Mouse (Mus musculus): ENCODE measurements around the gene Cdh4. TPM values are rescaled to one million over a fixed set of nuclear protein-coding genes. Genes with fewer than 3 reads are reported as not detected.

The Cdh4 gene
- polyA plus RNA-seq, 1 experiment from 2014 or later: 4.6 TPM

GRCm38 (mm10) chr2:179801042-179801441, 358.8 kb downstream of the Cdh4 start:
- Histone ChIP-seq H3K4me3 (no peak overlapping the region), H3K4me1 (peaks cover 24% of the 10 kb centered on the region), H3K27ac (no peak overlapping the region), H3K36me3 (no peaks in the 10 kb centered on the region), H3K4me2 (no peak overlapping the region; the same call in 1 of the 2 replicates), H3K27me3 (peaks cover 42% of the 10 kb centered on the region), H3K9me3 (no peaks in the 10 kb centered on the region), H3K9ac (no peak overlapping the region)
- WGBS: 24% methylated on average over 7 of the region's 7 CpGs
- ATAC-seq (ENCODE audit: insufficient number of reproducible peaks, insufficient read depth, low FRiP score, low TSS enrichment, low read depth): no peak

- Histone ChIP-seq H3K4me2 (no peak overlapping the region), H3K27ac (no peak overlapping the region), H3K9me3 (no peaks in the 10 kb centered on the region), H3K9ac (no peak overlapping the region), H3K27me3 (peaks cover 34% of the 10 kb centered on the region), H3K4me1 (peaks cover 24% of the 10 kb centered on the region), H3K36me3 (no peaks in the 10 kb centered on the region), H3K4me3 (no peak overlapping the region)
- WGBS: 78% methylated on average over 1 of the region's 1 CpGs
- no peak for ATAC-seq (ENCODE audit: insufficient number of reproducible peaks, insufficient read depth, low FRiP score, low TSS enrichment, low read depth)
Measured at GRCm38 (mm10) chr2:179802411-179802810, 360.2 kb downstream of the Cdh4 start.

- ATAC-seq (ENCODE audit: insufficient number of reproducible peaks, insufficient read depth, low FRiP score, low TSS enrichment, low read depth): no peak
- WGBS: 78% methylated on average over 5 of the region's 5 CpGs
- Histone ChIP-seq H3K27ac (no peak overlapping the region), H3K9ac (no peak overlapping the region), H3K27me3 (no peaks in the 10 kb centered on the region), H3K9me3 (no peaks in the 10 kb centered on the region), H3K4me2 (no peak overlapping the region), H3K4me3 (no peak overlapping the region), H3K36me3 (no peaks in the 10 kb centered on the region), H3K4me1 (peaks cover 3% of the 10 kb centered on the region; the same call in 1 of the 2 replicates)
Measured at GRCm38 (mm10) chr2:179811086-179811485, 368.9 kb downstream of the Cdh4 start.

GRCm38 (mm10) chr2:179813035-179813827, 371.0 kb downstream of the Cdh4 start:
- Histone ChIP-seq H3K4me3 (no peak overlapping the region), H3K4me1 (peaks cover 3% of the 10 kb centered on the region; the same call in 1 of the 2 replicates), H3K9me3 (no peaks in the 10 kb centered on the region), H3K4me2 (no peak overlapping the region), H3K36me3 (no peaks in the 10 kb centered on the region), H3K27ac (no peak overlapping the region), H3K9ac (no peak overlapping the region), H3K27me3 (peaks cover 5% of the 10 kb centered on the region)
- ATAC-seq (ENCODE audit: insufficient number of reproducible peaks, insufficient read depth, low FRiP score, low TSS enrichment, low read depth): peak; percentile 46; the same call in 1 of the 2 replicates
- 61% methylated on average over 11 of the region's 11 CpGs for WGBS

- no peak overlapping the region for H3K9ac ChIP-seq
- H3K27me3 ChIP-seq: peaks cover 19% of the 10 kb centered on the region; the same call in 1 of the 2 replicates
- no peak overlapping the region for H3K4me3 ChIP-seq
- 0 out of 2 replicates have a peak, but pooled peaks cover 3% of the 10 kb centered on the region for H3K4me1 ChIP-seq
- no peak overlapping the region for H3K27ac ChIP-seq
- no peak for ATAC-seq (ENCODE audit: insufficient number of reproducible peaks, insufficient read depth, low FRiP score, low TSS enrichment, low read depth)
- H3K4me2 ChIP-seq: peak overlapping the region; percentile 7
- WGBS: 30% methylated on average over 18 of the region's 18 CpGs
- H3K36me3 ChIP-seq: no peaks in the 10 kb centered on the region
- H3K9me3 ChIP-seq: no peaks in the 10 kb centered on the region
Measured at GRCm38 (mm10) chr2:179824776-179825326, 382.6 kb downstream of the Cdh4 start.

- WGBS: 92% methylated on average over 6 of the region's 6 CpGs
- ATAC-seq (ENCODE audit: insufficient number of reproducible peaks, insufficient read depth, low FRiP score, low TSS enrichment, low read depth): no peak
- 0 out of 2 replicates have a peak, but pooled peaks cover 15% of the 10 kb centered on the region for H3K27me3 ChIP-seq
- no peak overlapping the region for H3K4me3 ChIP-seq
- H3K4me1 ChIP-seq: 0 out of 2 replicates have a peak, but pooled peaks cover 3% of the 10 kb centered on the region
- no peak overlapping the region for H3K9ac ChIP-seq
- H3K27ac ChIP-seq: no peak overlapping the region
- H3K36me3 ChIP-seq: no peaks in the 10 kb centered on the region
- H3K4me2 ChIP-seq: no peak overlapping the region
- no peaks in the 10 kb centered on the region for H3K9me3 ChIP-seq
Measured at GRCm38 (mm10) chr2:179828968-179829367, 386.7 kb downstream of the Cdh4 start.

- Histone ChIP-seq H3K27ac (no peak overlapping the region), H3K4me1 (peaks cover 6% of the 10 kb centered on the region), H3K9ac (no peak overlapping the region), H3K36me3 (no peaks in the 10 kb centered on the region), H3K27me3 (0 out of 2 replicates have a peak, but pooled peaks cover 11% of the 10 kb centered on the region), H3K4me3 (no peak overlapping the region), H3K9me3 (no peaks in the 10 kb centered on the region), H3K4me2 (no peak overlapping the region)
- 21% methylated on average over 6 of the region's 6 CpGs for WGBS
- no peak for ATAC-seq (ENCODE audit: insufficient number of reproducible peaks, insufficient read depth, low FRiP score, low TSS enrichment, low read depth)
Measured at GRCm38 (mm10) chr2:179829972-179830371, 387.7 kb downstream of the Cdh4 start.

GRCm38 (mm10) chr2:179834892-179835291, 392.7 kb downstream of the Cdh4 start:
- 43% methylated on average over 9 of the region's 9 CpGs for WGBS
- H3K4me3 ChIP-seq: no peak overlapping the region
- peaks cover 19% of the 10 kb centered on the region for H3K27me3 ChIP-seq
- H3K9me3 ChIP-seq: no peaks in the 10 kb centered on the region
- ATAC-seq (ENCODE audit: insufficient number of reproducible peaks, insufficient read depth, low FRiP score, low TSS enrichment, low read depth): no peak
- H3K9ac ChIP-seq: no peak overlapping the region
- no peaks in the 10 kb centered on the region for H3K36me3 ChIP-seq
- peaks cover 28% of the 10 kb centered on the region for H3K4me1 ChIP-seq
- H3K4me2 ChIP-seq: no peak overlapping the region
- H3K27ac ChIP-seq: no peak overlapping the region

- ATAC-seq (ENCODE audit: insufficient number of reproducible peaks, insufficient read depth, low FRiP score, low TSS enrichment, low read depth): no peak
- no peak overlapping the region for H3K27ac ChIP-seq
Measured at GRCm38 (mm10) chr2:179835570-179835969, 393.3 kb downstream of the Cdh4 start.

GRCm38 (mm10) chr2:179837186-179837585, 395.0 kb downstream of the Cdh4 start:
- no peak overlapping the region for H3K4me2 ChIP-seq
- WGBS: 49% methylated on average over 10 of the region's 10 CpGs
- H3K4me3 ChIP-seq: no peak overlapping the region
- no peak for ATAC-seq (ENCODE audit: insufficient number of reproducible peaks, insufficient read depth, low FRiP score, low TSS enrichment, low read depth)
- no peaks in the 10 kb centered on the region for H3K36me3 ChIP-seq
- H3K9ac ChIP-seq: no peak overlapping the region
- peaks cover 13% of the 10 kb centered on the region for H3K27me3 ChIP-seq
- H3K27ac ChIP-seq: no peak overlapping the region
- no peaks in the 10 kb centered on the region for H3K9me3 ChIP-seq
- peaks cover 28% of the 10 kb centered on the region for H3K4me1 ChIP-seq

More at GRCm38 (mm10) chr2:179835570-179835969, 393.3 kb downstream of the Cdh4 start:
- Histone ChIP-seq H3K9ac (no peak overlapping the region), H3K36me3 (no peaks in the 10 kb centered on the region), H3K4me2 (no peak overlapping the region), H3K4me3 (no peak overlapping the region), H3K27me3 (peaks cover 19% of the 10 kb centered on the region), H3K9me3 (no peaks in the 10 kb centered on the region), H3K4me1 (peaks cover 28% of the 10 kb centered on the region)
- WGBS: 78% methylated on average over 7 of the region's 7 CpGs

GRCm38 (mm10) chr2:179838036-179838435, 395.8 kb downstream of the Cdh4 start:
- Histone ChIP-seq H3K27ac (no peak overlapping the region), H3K4me3 (no peak overlapping the region), H3K9ac (no peak overlapping the region), H3K4me2 (peak overlapping the region; percentile 32; the same call in 1 of the 2 replicates), H3K9me3 (no peaks in the 10 kb centered on the region), H3K36me3 (no peaks in the 10 kb centered on the region), H3K4me1 (peaks cover 35% of the 10 kb centered on the region), H3K27me3 (peaks cover 13% of the 10 kb centered on the region)
- ATAC-seq (ENCODE audit: insufficient number of reproducible peaks, insufficient read depth, low FRiP score, low TSS enrichment, low read depth): no peak
- WGBS: 29% methylated on average over 7 of the region's 7 CpGs

Measured in embryonic facial prominence, embryonic 13.5 days (tissue).